Mouse (Mus musculus) layer of hippocampus, postnatal 14 days (tissue): ENCODE data around the gene Vmn2r35. TPM values are rescaled to one million over a fixed set of nuclear protein-coding genes. Genes with fewer than 3 reads are reported as not detected.
"Not testable (repeated sequence)": the region's sequence is repeated elsewhere in the genome, so short reads cannot be mapped to it uniquely, and the experiment has no call there.

Source experiments
- DNase-seq, 2 experiments: peaks; one replicate each; pipeline ENCODE4 v3.0.0; 2021 to 2022; ENCODE audit warnings: low spot score in 2 of 2, mixed read lengths in 1 of 2
- long read RNA-seq, 2 experiments: library from polyadenylated mRNA; stranded (forward); transcript quantifications; one replicate each; pipeline ENCODE4 v2.0.0; 2021
- total RNA-seq, 2 experiments: library from RNA; stranded (reverse); gene quantifications; 2 replicates each; pipeline ENCODE4 v1.2.3; 2021

Gene Vmn2r35
- total RNA-seq, result not detected
- long read RNA-seq, experiment 1, result 0 reads
- long read RNA-seq, experiment 2, result 0 reads

- not testable (repeated sequence) for DNase-seq
Measured at GRCm38 (mm10) chr7:7819767-7820166, at the start of gene Vmn2r35. Vmn2r35 (minus strand) TSS chr7:7819867.

- DNase-seq, result not testable (repeated sequence)
Measured at GRCm38 (mm10) chr7:7794196-7794595, 25.5 kb downstream of the Vmn2r35 start.

Other genes starting within 250 kb of the Vmn2r35 start
- not detected for gene Vmn2r34, start 130.4 kb downstream of the Vmn2r35 start, total RNA-seq
- not detected for gene Vmn2r36, start 82.6 kb upstream of the Vmn2r35 start, total RNA-seq